8 mouse cellular contexts compared by ENCODE assay signal in the genomic region with DNA sequence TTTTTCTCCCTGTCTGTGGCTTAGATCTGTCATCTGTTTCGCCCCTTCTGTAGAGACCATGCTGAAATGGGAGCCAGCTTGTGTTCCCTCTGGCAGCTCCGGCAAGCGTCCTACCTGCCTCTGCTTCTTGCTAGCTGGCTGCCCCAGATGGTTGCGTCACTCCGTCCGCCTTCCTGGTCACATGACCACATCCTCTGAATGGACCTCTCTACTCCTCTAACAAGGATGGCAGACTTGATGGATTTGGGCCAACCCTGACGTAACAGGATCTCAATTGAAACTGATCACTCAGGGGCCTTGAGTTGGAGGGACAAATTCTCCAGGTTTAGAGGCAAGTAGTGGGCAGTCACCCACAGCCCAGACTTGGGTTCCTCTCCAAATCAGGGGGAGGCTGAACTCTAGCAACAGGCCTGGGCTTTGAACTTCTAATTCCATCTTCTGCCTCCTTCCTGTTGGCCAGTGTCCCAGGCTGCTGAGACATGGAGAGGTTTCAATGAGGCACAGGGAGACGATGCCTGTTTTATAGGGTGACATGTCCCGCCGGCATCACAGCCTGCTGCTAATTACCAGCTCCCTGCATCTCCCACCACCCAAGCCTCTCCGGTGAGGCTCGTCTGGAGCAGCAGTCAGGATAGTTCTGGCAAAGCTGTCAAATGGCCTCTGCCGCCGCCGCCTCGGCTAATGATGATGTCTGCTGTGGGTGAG.
DNase-seq lines count a peak whose midpoint lies in the region.

No protein-coding gene starts in this region.

- DNase-seq in adrenal gland, postnatal 10 days = peak; percentile 23
- DNase-seq in adrenal gland, postnatal 36 days = no peak
- DNase-seq in 3T3-L1 (ENCODE audit: low read depth, low spot score) = peak; percentile 43
- DNase-seq in frontal cortex, adult 2 months (ENCODE audit: extremely low spot score in 1 of 2, low spot score in 1 of 2) = peak; percentile 23 to 56
- peak; percentile 25 for DNase-seq in left cerebral cortex, adult 11 months (ENCODE audit: low spot score)
- peak; percentile 25 to 62 for DNase-seq in right cerebral cortex, adult 2 months (ENCODE audit: low spot score in 2 of 2)
- no peak for DNase-seq in gastrocnemius, adult 8-10 months (ENCODE audit: low spot score in 2 of 2)
- DNase-seq in adrenal gland, postnatal 4 days (ENCODE audit: low spot score in 2 of 2) = no peak

Comparison
In these comparisons a context has a peak if more than half of its experiments do, and no peak if none do; other contexts are left out.
1. DNase-seq: peak in adrenal gland, postnatal 10 days (single experiment), 3T3-L1 (single experiment), frontal cortex, adult 2 months (2 of 2), left cerebral cortex, adult 11 months (single experiment) and right cerebral cortex, adult 2 months (2 of 2); none in adrenal gland, postnatal 36 days (0 of 2), gastrocnemius, adult 8-10 months (0 of 2) and adrenal gland, postnatal 4 days (0 of 2).